Mouse (Mus musculus) kidney, embryonic 16.5 days (tissue): ENCODE results near the gene Pkm. TPM values are rescaled to one million over a fixed set of nuclear protein-coding genes. Genes with fewer than 3 reads are reported as not detected.

Source experiments
- ATAC-seq: fragments of 200-750 bp; cut with Nextera tagmentation; 2 replicates; pipeline ENCODE4 v1.8.0; 2017; ENCODE audit warnings: moderate TSS enrichment; ENCODE audit not compliant: low FRiP score, low TSS enrichment
- H3K27ac ChIP-seq: fragments of 300-500 bp; sonication (generic); 2 replicates; pipeline ENCODE4 v1.5.1; 2014; ENCODE audit warnings: low read length
- H3K27me3 ChIP-seq: fragments of 300-500 bp; sonication (generic); 2 replicates; pipeline ENCODE4 v1.6.1; 2014; ENCODE audit warnings: low read length, control low read depth, mixed read lengths; ENCODE audit not compliant: insufficient read depth
- H3K36me3 ChIP-seq: fragments of 300-500 bp; sonication (generic); 2 replicates; pipeline ENCODE4 v1.6.1; 2014; ENCODE audit warnings: low read length, control low read depth, mixed read lengths; ENCODE audit not compliant: insufficient read depth
- H3K4me1 ChIP-seq: fragments of 300-500 bp; sonication (generic); 2 replicates; pipeline ENCODE4 v1.6.1; 2014; ENCODE audit warnings: low read length, control low read depth, mixed read lengths; ENCODE audit not compliant: insufficient read depth
- H3K4me2 ChIP-seq: fragments of 300-500 bp; sonication (generic); replicated peaks from 2 replicates; pipeline ENCODE4 v1.6.1; 2014; ENCODE audit warnings: low read depth, low read length
- H3K4me3 ChIP-seq: fragments of 300-500 bp; sonication (generic); 2 replicates; pipeline ENCODE4 v1.5.1; 2014; ENCODE audit warnings: mild to moderate bottlenecking, low read length
- H3K9ac ChIP-seq: fragments of 300-500 bp; sonication (generic); replicated peaks from 2 replicates; pipeline ENCODE4 v1.6.1; 2014; ENCODE audit warnings: low read length
- H3K9me3 ChIP-seq: fragments of 300-500 bp; sonication (generic); 2 replicates; pipeline ENCODE4 v1.6.1; 2016; ENCODE audit warnings: low read length, control low read depth
- WGBS: fragments of 180-500 bp; shearing (Covaris S2); extraction: QIAGEN DNeasy Blood & Tissue Kit; methylation state at CpG from one replicate; pipeline ENCODE4 v1.1.7; 2014; 5-methylcytosine and 5-hydroxymethylcytosine counted together
- polyA plus RNA-seq: library from polyadenylated mRNA; unstranded; fragments of >200 nt; fragmentation: Nextera tagmentation; extraction: Ambion mirVana; gene quantifications from 2 replicates; pipeline ENCODE4 v1.2.1, GENCODE M21; 2015

The Pkm gene
- polyA plus RNA-seq, 1 experiment from 2014 or later = 1,451 TPM

DNA sequence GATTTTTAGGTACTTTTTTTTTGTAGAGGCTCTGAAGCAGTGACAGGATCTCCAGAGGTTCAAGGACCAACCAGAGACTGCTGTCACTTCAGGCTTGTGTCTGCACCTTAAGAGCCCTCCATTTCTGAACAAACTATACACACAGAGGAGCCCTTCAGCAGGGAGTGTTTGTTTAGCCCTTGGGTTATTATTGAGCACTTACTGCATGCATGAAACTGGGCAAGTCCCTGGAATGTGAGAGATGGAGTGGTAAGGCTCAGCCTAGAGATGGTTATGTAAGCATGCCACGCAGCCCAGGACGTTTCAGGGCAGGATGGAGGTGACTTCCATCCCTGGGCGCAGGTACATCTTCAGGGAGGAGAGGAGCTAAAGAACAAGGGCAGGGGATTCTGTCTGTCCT, 40.2 kb downstream of the Pkm start:
- H3K4me1 ChIP-seq = peaks cover 18% of the 10 kb centered on the region
- no peak overlapping the region for H3K4me3 ChIP-seq
- no peaks in the 10 kb centered on the region for H3K9me3 ChIP-seq
- no peak overlapping the region for H3K9ac ChIP-seq
- H3K27ac ChIP-seq = no peak overlapping the region
- H3K27me3 ChIP-seq = no peaks in the 10 kb centered on the region
- ATAC-seq = no peak
- no peak overlapping the region for H3K4me2 ChIP-seq
- no peaks in the 10 kb centered on the region for H3K36me3 ChIP-seq
- WGBS = 79% methylated on average over 3 of the region's 3 CpGs

DNA sequence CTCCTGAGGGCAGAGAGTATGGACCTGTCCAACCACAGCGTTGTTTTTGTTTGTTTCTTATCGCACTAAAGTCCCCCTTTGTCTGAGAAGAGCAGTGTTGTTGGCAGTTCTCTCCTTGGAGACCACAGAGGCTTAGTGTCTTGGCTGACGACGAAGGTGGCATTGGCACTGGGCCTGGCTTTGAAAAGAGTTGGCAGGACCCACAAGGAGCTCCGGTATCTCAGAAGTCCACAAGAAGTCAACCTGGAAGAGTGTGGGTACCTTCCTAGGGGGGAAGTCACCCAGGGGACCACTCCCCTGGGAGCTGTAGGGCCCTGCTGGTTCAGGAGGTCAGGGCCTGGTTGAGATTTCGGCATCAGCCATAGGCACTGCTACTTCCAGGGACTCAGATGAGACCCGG, 44.9 kb downstream of the Pkm start:
- 84% methylated on average over 7 of the region's 7 CpGs for WGBS
- no peak overlapping the region for H3K9ac ChIP-seq
- ATAC-seq = no peak
- H3K27me3 ChIP-seq = no peaks in the 10 kb centered on the region
- no peak overlapping the region for H3K4me2 ChIP-seq
- no peaks in the 10 kb centered on the region for H3K9me3 ChIP-seq
- H3K27ac ChIP-seq = no peak overlapping the region
- H3K4me1 ChIP-seq = no peaks in the 10 kb centered on the region
- no peaks in the 10 kb centered on the region for H3K36me3 ChIP-seq
- no peak overlapping the region for H3K4me3 ChIP-seq

DNA sequence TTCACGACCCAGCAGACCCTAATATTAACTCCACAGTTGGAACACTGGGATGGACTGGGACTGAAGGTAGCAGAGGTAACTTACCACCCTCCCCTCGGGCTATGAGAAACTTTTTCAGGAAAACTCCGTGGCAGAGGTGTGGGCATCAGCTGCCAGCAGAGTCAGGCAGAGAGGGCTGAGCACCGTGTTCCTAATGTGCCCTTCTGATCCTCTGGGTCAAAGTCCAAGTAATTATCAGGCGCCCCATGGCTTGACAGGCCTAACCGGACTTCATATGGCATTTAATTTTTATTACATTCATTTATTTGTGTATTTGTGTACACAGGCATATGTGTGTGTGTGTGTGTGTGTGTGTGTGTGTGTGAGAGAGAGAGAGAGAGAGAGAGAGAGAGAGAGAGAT, 46.9 kb downstream of the Pkm start:
- Histone ChIP-seq H3K27me3 (no peaks in the 10 kb centered on the region), H3K4me3 (no peak overlapping the region), H3K4me2 (no peak overlapping the region), H3K9me3 (no peaks in the 10 kb centered on the region), H3K27ac (no peak overlapping the region), H3K36me3 (no peaks in the 10 kb centered on the region), H3K9ac (no peak overlapping the region), H3K4me1 (no peaks in the 10 kb centered on the region)
- WGBS = 62% methylated on average over 6 of the region's 6 CpGs
- ATAC-seq = no peak

DNA sequence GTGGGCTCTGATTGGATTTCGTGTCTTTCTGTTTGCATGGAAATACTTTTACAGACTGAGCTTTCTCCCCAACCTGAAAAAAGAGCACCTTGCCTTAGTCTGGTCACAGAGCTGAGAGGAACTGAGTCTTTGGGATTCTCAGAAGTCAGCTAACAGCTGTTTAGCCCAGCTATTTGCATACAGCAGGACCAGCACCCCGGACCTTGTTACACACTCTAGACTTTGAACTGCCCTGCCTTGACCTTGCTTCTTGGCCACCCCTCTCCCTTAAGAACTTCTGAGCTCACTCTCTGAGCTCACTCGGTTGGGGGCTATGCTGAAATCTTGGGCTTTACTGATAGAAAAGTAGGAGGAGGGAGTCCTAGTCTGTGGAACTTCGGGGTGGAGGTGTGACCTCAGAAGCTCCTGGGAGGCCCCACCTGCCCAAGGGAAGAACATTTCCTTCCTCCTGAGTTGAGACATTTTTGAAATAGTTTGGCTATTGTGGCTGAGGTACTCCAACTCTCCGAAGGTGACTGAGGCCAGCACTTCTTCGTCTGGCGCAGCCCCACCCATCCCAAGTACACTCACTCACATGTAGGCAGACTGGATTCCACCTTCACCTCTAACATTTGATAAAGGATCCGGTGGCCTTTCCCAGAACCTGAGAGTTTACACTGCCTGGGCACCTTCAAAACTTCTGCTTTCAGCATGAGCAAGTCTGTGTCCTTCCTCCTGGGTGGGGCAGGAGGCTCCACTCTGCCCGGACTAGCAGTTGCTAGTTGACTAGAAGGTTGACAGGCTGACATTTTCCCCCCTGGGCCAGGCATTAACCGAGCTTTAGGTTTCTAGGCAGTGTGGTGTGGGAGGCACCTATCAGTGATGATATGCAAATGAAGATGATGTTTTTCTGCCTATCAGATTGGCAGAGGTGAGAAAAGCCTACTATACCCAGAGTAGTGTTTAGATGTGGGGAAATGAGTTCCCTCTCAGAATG, 51.0 kb downstream of the Pkm start:
- ATAC-seq = no peak
- no peaks in the 10 kb centered on the region for H3K27me3 ChIP-seq
- no peak overlapping the region for H3K27ac ChIP-seq
- no peak overlapping the region for H3K4me3 ChIP-seq
- no peaks in the 10 kb centered on the region for H3K9me3 ChIP-seq
- no peak overlapping the region for H3K4me2 ChIP-seq
- no peaks in the 10 kb centered on the region for H3K36me3 ChIP-seq
- H3K4me1 ChIP-seq = no peaks in the 10 kb centered on the region
- H3K9ac ChIP-seq = no peak overlapping the region
- 50% methylated on average over 10 of the region's 10 CpGs for WGBS

DNA sequence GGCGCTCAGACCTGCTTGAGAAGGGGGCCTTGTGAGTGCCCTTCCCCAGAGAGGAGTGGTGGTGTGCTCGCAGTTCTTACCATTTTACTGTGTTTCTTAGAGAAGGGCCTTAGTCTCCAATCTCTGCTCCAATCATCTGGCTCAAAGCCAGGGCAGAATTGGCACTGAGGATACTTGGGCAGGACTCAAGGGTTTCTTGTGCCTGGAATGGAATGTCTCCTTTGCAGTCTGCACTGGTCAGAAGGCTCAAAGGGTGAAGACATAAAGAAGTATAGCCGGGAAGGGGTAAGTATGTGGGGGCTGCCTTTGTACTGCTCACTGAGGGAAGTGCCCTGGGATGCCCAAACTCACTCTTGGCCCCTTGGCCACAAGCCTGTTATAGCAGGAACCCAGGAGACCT, 53.1 kb downstream of the Pkm start:
- Histone ChIP-seq H3K27me3 (no peaks in the 10 kb centered on the region), H3K27ac (no peak overlapping the region; the same call in 1 of the 2 replicates), H3K9ac (no peak overlapping the region), H3K9me3 (no peaks in the 10 kb centered on the region), H3K36me3 (no peaks in the 10 kb centered on the region), H3K4me3 (no peak overlapping the region), H3K4me2 (no peak overlapping the region), H3K4me1 (no peaks in the 10 kb centered on the region)
- ATAC-seq = no peak
- 75% methylated on average over 3 of the region's 3 CpGs for whole genome bisulfite sequencing

DNA sequence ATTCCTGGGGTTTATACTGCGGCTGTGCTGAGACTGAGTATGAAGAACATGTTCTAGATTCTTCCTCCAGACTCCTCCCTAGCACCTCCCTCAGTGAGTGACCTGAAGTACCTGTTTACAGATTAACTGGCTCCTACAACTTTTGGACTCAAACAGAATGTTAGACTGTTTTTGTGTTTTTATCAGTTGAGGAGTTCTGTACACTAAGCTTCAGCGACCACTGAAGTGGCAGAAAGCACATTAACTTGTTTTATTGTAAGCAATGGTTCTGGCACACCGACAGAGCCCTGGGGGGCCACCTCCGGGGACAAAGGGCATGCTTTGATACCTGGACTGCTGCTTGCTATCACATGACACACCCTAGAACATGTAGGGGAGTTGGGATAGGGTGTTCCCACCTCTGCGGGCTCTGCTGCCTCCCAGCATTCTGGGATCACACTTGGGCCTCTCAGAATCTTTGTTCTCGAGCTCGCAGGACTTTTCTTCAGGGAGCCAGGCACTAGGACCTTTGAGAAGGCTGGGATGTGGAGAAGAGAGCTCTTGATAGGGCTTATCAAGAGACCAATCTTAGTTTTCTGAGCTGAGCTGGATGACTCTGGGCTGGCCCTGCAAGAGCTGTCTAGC, 60.2 kb downstream of the Pkm start:
- ATAC-seq = 0 out of 2 replicates have a peak, but pooled peaks have one; percentile 42
- Histone ChIP-seq H3K4me3 (no peak overlapping the region), H3K27me3 (no peaks in the 10 kb centered on the region), H3K36me3 (no peaks in the 10 kb centered on the region), H3K4me2 (no peak overlapping the region), H3K4me1 (0 out of 2 replicates have a peak, but pooled peaks cover 3% of the 10 kb centered on the region), H3K9me3 (no peaks in the 10 kb centered on the region), H3K9ac (no peak overlapping the region), H3K27ac (0 out of 2 replicates have a peak overlapping the region, but pooled peaks have one; percentile 23)
- WGBS = 49% methylated on average over 7 of the region's 7 CpGs

DNA sequence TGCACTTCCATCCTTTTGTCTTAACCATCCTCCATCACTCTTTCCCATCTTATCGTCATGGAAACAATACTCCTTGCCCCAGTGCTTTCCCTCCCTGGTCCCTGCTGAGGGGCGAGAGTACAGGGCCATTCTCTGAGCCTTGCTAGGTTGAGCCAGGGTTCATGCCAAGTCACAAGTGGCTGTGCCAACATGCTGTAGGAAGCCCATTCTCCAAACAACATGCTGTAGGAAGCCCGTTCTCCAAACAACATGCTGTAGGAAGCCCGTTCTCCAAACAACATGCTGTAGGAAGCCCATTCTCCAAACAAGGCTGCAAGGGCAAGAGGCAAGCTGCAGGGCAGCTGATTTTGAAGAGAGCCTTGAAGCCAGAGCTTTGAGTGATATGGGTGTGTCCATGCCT, 62.1 kb downstream of the Pkm start:
- Histone ChIP-seq H3K4me2 (no peak overlapping the region), H3K4me3 (no peak overlapping the region), H3K9ac (no peak overlapping the region), H3K9me3 (no peaks in the 10 kb centered on the region), H3K36me3 (no peaks in the 10 kb centered on the region), H3K27me3 (no peaks in the 10 kb centered on the region), H3K4me1 (peaks cover 4% of the 10 kb centered on the region), H3K27ac (no peak overlapping the region)
- WGBS = 95% methylated on average over 4 of the region's 4 CpGs
- ATAC-seq = no peak

DNA sequence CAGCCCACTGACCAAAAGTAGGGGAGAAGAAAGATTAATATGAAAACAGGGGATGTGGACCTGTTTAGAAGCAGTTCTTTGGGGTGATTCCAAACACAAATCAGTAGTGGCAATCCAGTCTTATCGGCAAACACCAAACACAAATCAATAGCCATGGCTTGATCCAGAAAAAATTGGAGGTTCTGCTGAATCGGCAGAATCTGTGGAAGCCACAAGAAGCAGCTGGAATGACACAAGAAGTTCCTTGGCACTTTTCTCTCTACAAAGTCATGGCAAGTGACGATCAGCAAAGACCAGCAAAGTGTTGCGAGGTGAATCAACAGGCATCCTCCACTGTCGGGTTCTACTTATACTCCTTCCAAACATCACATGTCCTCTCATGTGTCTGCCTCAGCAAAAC, 65.0 kb downstream of the Pkm start:
- no peak for ATAC-seq
- H3K9me3 ChIP-seq = no peaks in the 10 kb centered on the region
- no peaks in the 10 kb centered on the region for H3K36me3 ChIP-seq
- peaks cover 31% of the 10 kb centered on the region for H3K4me1 ChIP-seq
- WGBS = 80% methylated on average over 5 of the region's 5 CpGs
- no peaks in the 10 kb centered on the region for H3K27me3 ChIP-seq
- no peak overlapping the region for H3K4me3 ChIP-seq
- H3K27ac ChIP-seq = no peak overlapping the region
- H3K9ac ChIP-seq = no peak overlapping the region
- no peak overlapping the region for H3K4me2 ChIP-seq

DNA sequence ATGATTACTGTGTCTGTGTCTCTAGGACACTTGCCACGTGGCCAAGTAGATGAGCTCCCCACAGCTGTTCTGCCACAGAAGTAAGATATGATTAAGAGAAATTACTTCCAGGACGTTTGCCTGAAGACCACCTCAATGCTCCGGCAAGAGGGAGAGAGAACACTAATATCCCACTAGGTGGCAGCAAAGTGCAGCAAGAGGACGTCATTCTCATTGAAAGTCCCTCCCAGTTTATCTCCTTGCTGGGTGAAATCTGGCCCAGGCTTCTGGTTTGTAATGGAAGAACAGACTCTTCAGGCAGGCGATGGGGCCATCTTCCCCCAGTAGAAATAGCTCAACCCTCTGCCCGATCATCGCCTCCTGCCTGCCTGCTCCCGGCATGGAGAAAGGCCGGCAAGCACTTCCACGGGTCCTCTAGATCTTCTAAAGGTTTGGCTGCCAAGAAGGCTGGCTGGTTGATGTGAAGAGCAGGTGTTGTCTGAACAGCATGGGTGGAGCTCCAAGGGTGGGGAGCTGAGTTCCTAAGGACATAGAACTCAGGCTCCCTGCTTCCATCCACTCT, 67.0 kb downstream of the Pkm start:
- Histone ChIP-seq H3K9me3 (no peaks in the 10 kb centered on the region), H3K4me1 (peaks cover 34% of the 10 kb centered on the region), H3K4me3 (peak overlapping the region; percentile 30), H3K9ac (peak overlapping the region; percentile 69), H3K27ac (peak overlapping the region; percentile 96), H3K36me3 (no peaks in the 10 kb centered on the region), H3K4me2 (peak overlapping the region; percentile 56), H3K27me3 (no peaks in the 10 kb centered on the region)
- peak; percentile 41 for ATAC-seq
- WGBS = 15% methylated on average over 10 of the region's 10 CpGs
